Mouse (Mus musculus): Measurements from ENCODE around the gene Wfdc16. TPM values are rescaled to one million over a fixed set of nuclear protein-coding genes. Genes with fewer than 3 reads are reported as not detected.

Gene Wfdc16
- polyA plus RNA-seq, 1 experiment from 2014 or later = not detected

- no peaks in the 10 kb centered on the region for H3K9me3 ChIP-seq (ENCODE audit: control insufficient read depth, low read length)
- no peak overlapping the region for H3K9ac ChIP-seq (ENCODE audit: low read depth, low read length)
- H3K27me3 ChIP-seq (replicated peaks; ENCODE audit: control insufficient read depth, insufficient read depth, low read length) = no peaks in the 10 kb centered on the region
- H3K36me3 ChIP-seq (ENCODE audit: control insufficient read depth, insufficient read depth, low read length) = no peaks in the 10 kb centered on the region
- H3K4me2 ChIP-seq = no peak overlapping the region
- H3K4me1 ChIP-seq (replicated peaks; ENCODE audit: control insufficient read depth, insufficient read depth, low read length) = no peaks in the 10 kb centered on the region
- H3K27ac ChIP-seq (ENCODE audit: low read depth, low read length) = no peak overlapping the region
- DNase-seq (ENCODE audit: low spot score) = no peak
- H3K4me3 ChIP-seq (ENCODE audit: low read depth, low read length) = no peak overlapping the region
- 69% methylated on average over 5 of the region's 5 CpGs for whole genome bisulfite sequencing
- ATAC-seq (replicated peaks; ENCODE audit: low FRiP score) = no peak
Observed at GRCm38 (mm10) chr2:164670261-164670660, 31.7 kb upstream of the Wfdc16 start.

- no peak overlapping the region for H3K4me2 ChIP-seq
- 80% methylated on average over 7 of the region's 7 CpGs for WGBS
- ATAC-seq (replicated peaks; ENCODE audit: low FRiP score) (no peak), DNase-seq (ENCODE audit: low spot score) (no peak)
- H3K36me3 ChIP-seq (ENCODE audit: control insufficient read depth, insufficient read depth, low read length) = no peaks in the 10 kb centered on the region
- H3K27me3 ChIP-seq (replicated peaks; ENCODE audit: control insufficient read depth, insufficient read depth, low read length) = no peaks in the 10 kb centered on the region
- H3K27ac ChIP-seq (ENCODE audit: low read depth, low read length) = no peak overlapping the region
- H3K9me3 ChIP-seq (ENCODE audit: control insufficient read depth, low read length) = no peaks in the 10 kb centered on the region
- no peaks in the 10 kb centered on the region for H3K4me1 ChIP-seq (replicated peaks; ENCODE audit: control insufficient read depth, insufficient read depth, low read length)
- no peak overlapping the region for H3K9ac ChIP-seq (ENCODE audit: low read depth, low read length)
- H3K4me3 ChIP-seq (ENCODE audit: low read depth, low read length) = no peak overlapping the region
Observed at GRCm38 (mm10) chr2:164664851-164665250, 26.3 kb upstream of the Wfdc16 start.

GRCm38 (mm10) chr2:164656483-164656882 lies 17.9 kb upstream of the Wfdc16 start, which contains the start of gene Wfdc9:
TSS of gene Wfdc9 (minus strand) at chr2:164656583.
- ATAC-seq (replicated peaks; ENCODE audit: low FRiP score) = no peak
- no peak within 1 kb of the TSS for H3K27ac ChIP-seq (ENCODE audit: low read depth, low read length)
- no peaks in the 10 kb centered on the region for H3K4me1 ChIP-seq (replicated peaks; ENCODE audit: control insufficient read depth, insufficient read depth, low read length)
- H3K27me3 ChIP-seq (replicated peaks; ENCODE audit: control insufficient read depth, insufficient read depth, low read length) = no peaks in the 10 kb centered on the region
- H3K36me3 ChIP-seq (ENCODE audit: control insufficient read depth, insufficient read depth, low read length) = no peaks in the 10 kb centered on the region
- no peak within 1 kb of the TSS for H3K9ac ChIP-seq (ENCODE audit: low read depth, low read length)
- H3K4me3 ChIP-seq (ENCODE audit: low read depth, low read length) = no peak within 1 kb of the TSS
- WGBS = 72% methylated on average over 9 of the region's 9 CpGs
- no peak within 1 kb of the TSS for H3K4me2 ChIP-seq
- no peaks in the 10 kb centered on the region for H3K9me3 ChIP-seq (ENCODE audit: control insufficient read depth, low read length)
- DNase-seq (ENCODE audit: low spot score) = no peak

- H3K4me2 ChIP-seq = no peak within 1 kb of the TSS
- H3K9me3 ChIP-seq (ENCODE audit: control insufficient read depth, low read length) = no peaks in the 10 kb centered on the region
- H3K4me1 ChIP-seq (replicated peaks; ENCODE audit: control insufficient read depth, insufficient read depth, low read length) = no peaks in the 10 kb centered on the region
- no peaks in the 10 kb centered on the region for H3K36me3 ChIP-seq (ENCODE audit: control insufficient read depth, insufficient read depth, low read length)
- DNase-seq (ENCODE audit: low spot score) = peak; percentile 38
- no peak for ATAC-seq (replicated peaks; ENCODE audit: low FRiP score)
- no peak within 1 kb of the TSS for H3K9ac ChIP-seq (ENCODE audit: low read depth, low read length)
- 10% methylated on average over 11 of the region's 11 CpGs for WGBS
- H3K27me3 ChIP-seq (replicated peaks; ENCODE audit: control insufficient read depth, insufficient read depth, low read length) = no peaks in the 10 kb centered on the region
- no peak within 1 kb of the TSS for H3K4me3 ChIP-seq (ENCODE audit: low read depth, low read length)
- H3K27ac ChIP-seq (ENCODE audit: low read depth, low read length) = no peak within 1 kb of the TSS
Observed at GRCm38 (mm10) chr2:164655858-164656257, 17.3 kb upstream of the Wfdc16 start, which contains the start of gene Wfdc10. TSS of gene Wfdc10 (plus strand) at chr2:164656046.

GRCm38 (mm10) chr2:164641881-164642673 lies 3.5 kb upstream of the Wfdc16 start:
- 82% methylated on average over 13 of the region's 13 CpGs for WGBS
- Histone ChIP-seq H3K4me3 (ENCODE audit: low read depth, low read length) (no peak overlapping the region), H3K27ac (ENCODE audit: low read depth, low read length) (no peak overlapping the region), H3K9ac (ENCODE audit: low read depth, low read length) (no peak overlapping the region), H3K27me3 (replicated peaks; ENCODE audit: control insufficient read depth, insufficient read depth, low read length) (no peaks in the 10 kb centered on the region), H3K4me1 (replicated peaks; ENCODE audit: control insufficient read depth, insufficient read depth, low read length) (no peaks in the 10 kb centered on the region), H3K4me2 (no peak overlapping the region), H3K9me3 (ENCODE audit: control insufficient read depth, low read length) (no peaks in the 10 kb centered on the region), H3K36me3 (ENCODE audit: control insufficient read depth, insufficient read depth, low read length) (no peaks in the 10 kb centered on the region)
- ATAC-seq (replicated peaks; ENCODE audit: low FRiP score) (no peak), DNase-seq (ENCODE audit: low spot score) (no peak)

DNA sequence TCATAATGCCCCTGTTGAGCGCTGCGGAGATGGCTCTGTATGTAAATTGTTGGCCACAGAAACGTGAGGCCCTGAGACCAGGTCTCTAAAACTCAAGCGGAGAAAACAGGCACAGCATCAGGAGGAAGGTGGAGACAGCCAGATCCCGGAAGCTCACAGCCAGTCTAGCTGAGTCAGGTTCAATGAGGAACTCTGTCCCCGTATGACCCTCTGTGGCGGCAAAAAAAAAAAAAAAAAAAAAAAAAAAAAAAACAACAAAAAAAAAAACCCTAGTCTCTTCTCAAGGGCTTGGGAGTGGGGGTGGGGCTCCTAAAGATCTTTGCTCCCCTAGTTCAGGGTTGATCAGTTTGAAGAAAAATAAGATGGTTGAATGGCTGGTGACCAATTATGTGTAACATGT lies 2.5 kb upstream of the Wfdc16 start:
- H3K36me3 ChIP-seq (ENCODE audit: control insufficient read depth, insufficient read depth, low read length) = no peaks in the 10 kb centered on the region
- H3K4me3 ChIP-seq (ENCODE audit: low read depth, low read length) = no peak overlapping the region
- H3K4me2 ChIP-seq = no peak overlapping the region
- no peak overlapping the region for H3K9ac ChIP-seq (ENCODE audit: low read depth, low read length)
- H3K27ac ChIP-seq (ENCODE audit: low read depth, low read length) = no peak overlapping the region
- WGBS = 59% methylated on average over 7 of the region's 7 CpGs
- DNase-seq (ENCODE audit: low spot score) = peak; percentile 27
- no peaks in the 10 kb centered on the region for H3K27me3 ChIP-seq (replicated peaks; ENCODE audit: control insufficient read depth, insufficient read depth, low read length)
- H3K9me3 ChIP-seq (ENCODE audit: control insufficient read depth, low read length) = no peaks in the 10 kb centered on the region
- no peaks in the 10 kb centered on the region for H3K4me1 ChIP-seq (replicated peaks; ENCODE audit: control insufficient read depth, insufficient read depth, low read length)
- no peak for ATAC-seq (replicated peaks; ENCODE audit: low FRiP score)

GRCm38 (mm10) chr2:164635266-164635665 lies 3.3 kb downstream of the Wfdc16 start:
- Histone ChIP-seq H3K4me2 (no peak overlapping the region), H3K4me1 (replicated peaks; ENCODE audit: control insufficient read depth, insufficient read depth, low read length) (no peaks in the 10 kb centered on the region), H3K27me3 (replicated peaks; ENCODE audit: control insufficient read depth, insufficient read depth, low read length) (no peaks in the 10 kb centered on the region), H3K4me3 (ENCODE audit: low read depth, low read length) (no peak overlapping the region), H3K9me3 (ENCODE audit: control insufficient read depth, low read length) (no peaks in the 10 kb centered on the region), H3K9ac (ENCODE audit: low read depth, low read length) (no peak overlapping the region), H3K27ac (ENCODE audit: low read depth, low read length) (no peak overlapping the region), H3K36me3 (ENCODE audit: control insufficient read depth, insufficient read depth, low read length) (no peaks in the 10 kb centered on the region)
- ATAC-seq (replicated peaks; ENCODE audit: low FRiP score) = no peak
- no peak for DNase-seq (ENCODE audit: low spot score)
- 72% methylated on average over 9 of the region's 9 CpGs for WGBS

DNA sequence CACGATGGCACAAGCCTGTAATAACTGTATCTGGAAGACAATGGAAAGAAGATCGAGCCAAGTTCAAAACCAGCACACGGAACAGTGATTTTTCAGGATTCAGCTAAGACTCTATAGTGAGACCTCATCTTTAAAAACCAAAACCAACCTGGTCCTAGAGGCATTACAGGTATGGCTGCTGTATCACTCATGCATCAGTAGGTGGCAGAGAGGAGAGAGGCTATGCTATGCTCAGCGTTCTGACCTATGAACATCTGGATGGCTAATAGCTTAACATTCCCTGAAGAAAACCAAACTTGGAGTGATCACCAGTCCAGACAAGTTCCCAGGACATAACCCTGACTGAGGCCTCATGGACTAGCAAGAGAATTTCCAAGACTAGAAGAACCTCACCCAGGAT lies 16.8 kb downstream of the Wfdc16 start:
- Histone ChIP-seq H3K9ac (ENCODE audit: low read depth, low read length) (no peak overlapping the region), H3K4me3 (ENCODE audit: low read depth, low read length) (no peak overlapping the region), H3K9me3 (ENCODE audit: control insufficient read depth, low read length) (no peaks in the 10 kb centered on the region), H3K27ac (ENCODE audit: low read depth, low read length) (no peak overlapping the region), H3K36me3 (ENCODE audit: control insufficient read depth, insufficient read depth, low read length) (no peaks in the 10 kb centered on the region), H3K4me1 (replicated peaks; ENCODE audit: control insufficient read depth, insufficient read depth, low read length) (no peaks in the 10 kb centered on the region), H3K4me2 (no peak overlapping the region), H3K27me3 (replicated peaks; ENCODE audit: control insufficient read depth, insufficient read depth, low read length) (no peaks in the 10 kb centered on the region)
- no peak for DNase-seq (ENCODE audit: low spot score)
- ATAC-seq (replicated peaks; ENCODE audit: low FRiP score) = no peak
- 77% methylated on average over 4 of the region's 4 CpGs for WGBS

DNA sequence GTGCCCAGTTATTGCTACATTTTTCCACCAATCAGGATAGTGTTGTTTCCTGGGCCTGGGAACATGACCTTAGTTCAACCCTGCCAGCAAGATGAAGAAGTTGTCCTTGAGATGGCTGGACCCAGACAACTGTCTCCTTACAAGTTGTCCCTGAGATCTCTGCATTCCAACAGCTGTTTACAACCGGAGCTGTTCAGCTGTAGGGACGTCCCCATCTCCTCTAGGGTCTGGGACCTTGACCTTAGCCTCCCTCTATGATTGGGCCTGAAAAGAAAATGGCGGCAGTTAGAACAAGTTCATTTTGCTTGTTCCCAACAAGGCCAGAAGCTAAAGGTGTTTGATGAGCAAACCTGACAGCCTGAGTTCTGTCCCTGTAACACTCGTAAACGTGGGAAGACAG lies 19.5 kb downstream of the Wfdc16 start:
- ATAC-seq (replicated peaks; ENCODE audit: low FRiP score) (no peak), DNase-seq (ENCODE audit: low spot score) (no peak)
- H3K4me3 ChIP-seq (ENCODE audit: low read depth, low read length) = no peak overlapping the region
- H3K9me3 ChIP-seq (ENCODE audit: control insufficient read depth, low read length) = no peaks in the 10 kb centered on the region
- H3K36me3 ChIP-seq (ENCODE audit: control insufficient read depth, insufficient read depth, low read length) = no peaks in the 10 kb centered on the region
- no peaks in the 10 kb centered on the region for H3K27me3 ChIP-seq (replicated peaks; ENCODE audit: control insufficient read depth, insufficient read depth, low read length)
- no peak overlapping the region for H3K4me2 ChIP-seq
- H3K27ac ChIP-seq (ENCODE audit: low read depth, low read length) = no peak overlapping the region
- WGBS = 72% methylated on average over 5 of the region's 5 CpGs
- no peaks in the 10 kb centered on the region for H3K4me1 ChIP-seq (replicated peaks; ENCODE audit: control insufficient read depth, insufficient read depth, low read length)
- H3K9ac ChIP-seq (ENCODE audit: low read depth, low read length) = no peak overlapping the region

Measured in liver, embryonic 11.5 days (tissue).